Mouse (Mus musculus): ENCODE data around the gene Irak4. TPM values are rescaled to one million over a fixed set of nuclear protein-coding genes. Genes with fewer than 3 reads are reported as not detected.

The Irak4 gene
- total and polyA plus RNA-seq, 3 experiments: 6.7 to 9.4 TPM; not detected in 1

- peaks cover under 1 to 3% of the 10 kb centered on the region in 2 experiments; a peak in 3 of 4 replicates for H3K4me1 ChIP-seq (ENCODE audit: control insufficient read depth in 1 of 2, insufficient read depth in 2 of 2, low read length in 2 of 2)
- no peaks in the 10 kb centered on the region for H3K27me3 ChIP-seq (ENCODE audit: control insufficient read depth in 1 of 2, insufficient read depth in 2 of 2, low read length in 2 of 2)
- no peaks in the 10 kb centered on the region for H3K9me3 ChIP-seq (replicated peaks; ENCODE audit: insufficient read depth, low read length)
- H3K4me3 ChIP-seq (ENCODE audit: control insufficient read depth in 1 of 2, insufficient read depth in 1 of 2, low read depth in 2 of 2, low read length in 2 of 2): no peak overlapping the region
- H3K9ac ChIP-seq (ENCODE audit: control insufficient read depth, low read depth, low read length, poor library complexity, severe bottlenecking): no peak overlapping the region
- TF ChIP-seq CHD1 (IDR thresholded peaks at IDR 0.05; ENCODE audit: low read depth, low read length) (no peak), ZMIZ1 (IDR thresholded peaks at IDR 0.05; ENCODE audit: low read depth, low read length) (no peak), CHD2 (IDR thresholded peaks at IDR 0.05; ENCODE audit: low read length) (no peak), TAL1 (IDR thresholded peaks at IDR 0.05; ENCODE audit: low read length) (no peak), RCOR1 (IDR thresholded peaks at IDR 0.05; ENCODE audit: low read depth, low read length) (no peak), KAT2A (conservative IDR thresholded peaks at IDR 0.05; ENCODE audit: low read depth, low read length) (no peak), POLR2AphosphoS2 (IDR thresholded peaks at IDR 0.05; ENCODE audit: low read length) (no peak)
- no peak overlapping the region for H3K27ac ChIP-seq (ENCODE audit: control insufficient read depth, low read depth, low read length)
- no peaks in the 10 kb centered on the region for H3K36me3 ChIP-seq (ENCODE audit: control insufficient read depth in 1 of 2, insufficient read depth in 2 of 2, low read length in 2 of 2)
- no peaks in the 10 kb centered on the region for H3K79me2 ChIP-seq (ENCODE audit: control insufficient read depth, insufficient read depth, low read length, poor library complexity)
- DNase-seq (ENCODE audit: low read depth, low spot score): no peak
These were observed 77.5 kb downstream of the Irak4 start for GRCm38 (mm10) chr15:94620909-94621308.

- Histone ChIP-seq H3K79me2 (ENCODE audit: control insufficient read depth, insufficient read depth, low read length, poor library complexity) (no peaks in the 10 kb centered on the region), H3K9me3 (replicated peaks; ENCODE audit: insufficient read depth, low read length) (no peaks in the 10 kb centered on the region; the same call in 1 of the 2 replicates), H3K36me3 (ENCODE audit: control insufficient read depth in 1 of 2, insufficient read depth in 2 of 2, low read length in 2 of 2) (no peaks in the 10 kb centered on the region), H3K9ac (ENCODE audit: control insufficient read depth, low read depth, low read length, poor library complexity, severe bottlenecking) (no peak overlapping the region), H3K4me3 (ENCODE audit: control insufficient read depth in 1 of 2, insufficient read depth in 1 of 2, low read depth in 2 of 2, low read length in 2 of 2) (no peak overlapping the region), H3K27ac (ENCODE audit: control insufficient read depth, low read depth, low read length) (no peak overlapping the region), H3K27me3 (ENCODE audit: control insufficient read depth in 1 of 2, insufficient read depth in 2 of 2, low read length in 2 of 2) (no peaks in the 10 kb centered on the region; a peak in 1 of 4 replicates), H3K4me1 (ENCODE audit: control insufficient read depth in 1 of 2, insufficient read depth in 2 of 2, low read length in 2 of 2) (no peaks in the 10 kb centered on the region)
- TF ChIP-seq ZMIZ1 (IDR thresholded peaks at IDR 0.05; ENCODE audit: low read depth, low read length) (no peak), GATA1 (IDR thresholded peaks at IDR 0.05; ENCODE audit: low read depth, low read length) (no peak), JUND (IDR thresholded peaks at IDR 0.05; ENCODE audit: low read depth, low read length) (no peak), MAFK (IDR thresholded peaks at IDR 0.05; ENCODE audit: borderline replicate concordance, low read depth, low read length) (no peak), USF2 (IDR thresholded peaks at IDR 0.05; ENCODE audit: borderline replicate concordance in 1 of 2, insufficient read depth in 1 of 2, low read depth in 1 of 2, low read length in 2 of 2) (no peak), CHD2 (IDR thresholded peaks at IDR 0.05; ENCODE audit: low read length) (no peak), MXI1 (IDR thresholded peaks at IDR 0.05; ENCODE audit: low read depth, low read length) (no peak), USF1 (IDR thresholded peaks at IDR 0.05; ENCODE audit: low read depth, low read length) (no peak), MAX (IDR thresholded peaks at IDR 0.05; ENCODE audit: low read length) (no peak), POLR2AphosphoS2 (IDR thresholded peaks at IDR 0.05; ENCODE audit: low read length) (no peak), MYB (IDR thresholded peaks at IDR 0.05; ENCODE audit: low read depth, low read length) (no peak), SIN3A (IDR thresholded peaks at IDR 0.05; ENCODE audit: low read length) (no peak), E2F4 (IDR thresholded peaks at IDR 0.05; ENCODE audit: borderline replicate concordance, low read depth, low read length) (no peak), ZC3H11A (IDR thresholded peaks at IDR 0.05; ENCODE audit: low read depth, low read length) (no peak)
- no peak for DNase-seq (ENCODE audit: low read depth, low spot score)
These were observed 85.0 kb downstream of the Irak4 start for GRCm38 (mm10) chr15:94628463-94628829.
